Mouse (Mus musculus): ENCODE measurements at regions not wholly inside any gene's neighbourhood (a gene's known extent, or its start where the extent isn't known, plus 50 kb on each side); places are given as distances from the start of the nearest gene placed in this dataset.

DNA sequence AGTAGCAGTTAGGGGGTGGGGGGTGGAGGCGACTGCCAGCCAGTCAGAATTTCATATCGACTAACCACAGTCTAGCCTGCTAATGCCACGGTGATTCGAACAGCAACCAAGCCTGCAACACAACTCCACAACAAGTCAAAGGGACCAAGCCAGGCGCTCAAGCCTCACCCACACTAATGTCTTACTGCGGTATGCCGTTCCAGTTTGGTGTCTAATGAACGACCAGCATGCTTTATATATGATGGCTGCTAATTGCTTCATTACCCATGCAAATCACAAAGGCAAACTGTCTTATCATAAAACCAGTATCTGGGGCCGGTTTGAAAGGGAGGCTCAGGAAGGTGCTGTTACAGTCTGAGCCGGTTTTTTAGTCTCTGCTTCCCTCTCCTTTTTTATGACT, 340.5 kb downstream of the Lmo4 start:
- TF ChIP-seq USF2 (IDR thresholded peaks at IDR 0.05; ENCODE audit: borderline replicate concordance in 1 of 2, insufficient read depth in 1 of 2, low read depth in 1 of 2, low read length in 2 of 2): no peak
- TF ChIP-seq SIN3A (IDR thresholded peaks at IDR 0.05; ENCODE audit: low read length): no peak
- no peak for TF ChIP-seq GATA1 (IDR thresholded peaks at IDR 0.05; ENCODE audit: low read depth, low read length)
- TF ChIP-seq CTCF (IDR thresholded peaks at IDR 0.05 in 2 of 3, conservative IDR thresholded peaks at IDR 0.05 in 1 of 3; ENCODE audit: control insufficient read depth in 1 of 3, insufficient read depth in 1 of 3, low read depth in 2 of 3, low read length in 3 of 3, poor library complexity in 1 of 3, severe bottlenecking in 1 of 3): no peak
- TF ChIP-seq TCF12 (IDR thresholded peaks at IDR 0.05; ENCODE audit: low read depth, low read length): no peak
- no peak for TF ChIP-seq POLR2A (IDR thresholded peaks at IDR 0.05; ENCODE audit: control insufficient read depth in 1 of 2, insufficient read depth in 1 of 2, low read depth in 1 of 2, low read length in 2 of 2, poor library complexity in 1 of 2)
- no peak for TF ChIP-seq ETS1 (IDR thresholded peaks at IDR 0.05; ENCODE audit: low read depth, low read length)
